Mouse (Mus musculus): ENCODE results near the gene Psmb3. TPM values are rescaled to one million over a fixed set of nuclear protein-coding genes. Genes with fewer than 3 reads are reported as not detected.
A peak's percentile ranks its signal among the peaks of the same experiment; 100 is the strongest.

The Psmb3 gene
- polyA plus RNA-seq, 1 experiment from 2014 or later, result 546 TPM

DNA sequence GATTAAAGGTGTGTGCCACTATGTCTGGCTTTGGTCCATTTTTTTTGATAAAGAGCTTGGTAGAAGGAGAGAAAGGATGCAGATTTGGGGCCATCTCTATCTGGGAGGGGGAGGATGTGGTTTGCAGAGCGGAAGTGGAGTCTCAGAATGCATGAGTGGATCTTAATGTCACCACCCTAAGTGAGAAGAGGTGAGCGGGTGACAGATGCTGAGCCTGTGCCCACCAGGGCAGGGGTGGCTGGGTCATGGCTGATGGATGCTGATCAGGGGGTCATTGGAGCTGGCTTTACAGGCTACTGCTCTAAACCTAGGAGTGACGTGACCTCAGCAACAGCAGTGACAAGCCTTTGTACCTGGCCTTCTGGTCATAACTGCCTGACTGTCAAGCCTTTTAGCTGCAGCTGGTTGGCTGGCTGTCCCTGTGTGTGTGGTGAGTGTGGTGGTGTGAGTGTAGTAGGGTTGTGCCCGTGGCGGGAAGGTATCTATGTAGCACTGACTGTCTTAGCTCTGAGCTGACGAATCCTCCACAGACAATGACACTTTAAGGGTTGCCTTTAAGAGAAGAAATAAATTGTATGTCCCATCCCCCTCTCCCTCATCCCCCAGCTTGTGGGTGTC is 19.0 kb upstream of the Psmb3 start:
- Histone ChIP-seq H3K9ac (ENCODE audit: low read length) (no peak overlapping the region), H3K4me2 (ENCODE audit: low read depth, severe bottlenecking) (no peak overlapping the region), H3K36me3 (ENCODE audit: control insufficient read depth, insufficient read depth, low read length) (peaks cover 10% of the 10 kb centered on the region), H3K27ac (replicated peaks; ENCODE audit: low read depth, low read length) (no peak overlapping the region), H3K4me3 (ENCODE audit: low read depth, low read length) (no peak overlapping the region), H3K4me1 (ENCODE audit: control insufficient read depth, insufficient read depth, low read length) (peaks cover 9% of the 10 kb centered on the region; the same call in 1 of the 2 replicates), H3K27me3 (ENCODE audit: control insufficient read depth, insufficient read depth, low read length) (no peaks in the 10 kb centered on the region), H3K9me3 (ENCODE audit: control insufficient read depth, low read length) (no peaks in the 10 kb centered on the region)
- DNase-seq (ENCODE audit: low spot score) (no peak), ATAC-seq (ENCODE audit: insufficient number of reproducible peaks, low FRiP score, low TSS enrichment, low read depth) (no peak)
- WGBS, result 82% methylated on average over 6 of the region's 6 CpGs

GRCm38 (mm10) chr11:97684766-97685165 is 18.4 kb upstream of the Psmb3 start:
- 44% methylated on average over 7 of the region's 7 CpGs for WGBS
- Histone ChIP-seq H3K4me2 (ENCODE audit: low read depth, severe bottlenecking) (no peak overlapping the region), H3K27ac (replicated peaks; ENCODE audit: low read depth, low read length) (no peak overlapping the region; the same call in 1 of the 2 replicates), H3K4me3 (ENCODE audit: low read depth, low read length) (no peak overlapping the region), H3K36me3 (ENCODE audit: control insufficient read depth, insufficient read depth, low read length) (peaks cover 10% of the 10 kb centered on the region), H3K4me1 (ENCODE audit: control insufficient read depth, insufficient read depth, low read length) (peaks cover 9% of the 10 kb centered on the region; the same call in 1 of the 2 replicates), H3K27me3 (ENCODE audit: control insufficient read depth, insufficient read depth, low read length) (no peaks in the 10 kb centered on the region), H3K9ac (ENCODE audit: low read length) (no peak overlapping the region), H3K9me3 (ENCODE audit: control insufficient read depth, low read length) (no peaks in the 10 kb centered on the region)
- no peak for DNase-seq (ENCODE audit: low spot score)
- no peak for ATAC-seq (ENCODE audit: insufficient number of reproducible peaks, low FRiP score, low TSS enrichment, low read depth)

GRCm38 (mm10) chr11:97685613-97686321 is 17.4 kb upstream of the Psmb3 start, which contains the start of gene Cisd3:
Cisd3 (plus strand) TSS chr11:97685826.
- peak; percentile 67 for ATAC-seq (ENCODE audit: insufficient number of reproducible peaks, low FRiP score, low TSS enrichment, low read depth)
- no peaks in the 10 kb centered on the region for H3K9me3 ChIP-seq (ENCODE audit: control insufficient read depth, low read length)
- peak within 1 kb of the TSS; percentile 27; the same call in 1 of the 2 replicates for H3K9ac ChIP-seq (ENCODE audit: low read length)
- H3K27me3 ChIP-seq (ENCODE audit: control insufficient read depth, insufficient read depth, low read length), result no peaks in the 10 kb centered on the region
- H3K4me2 ChIP-seq (ENCODE audit: low read depth, severe bottlenecking), result peak within 1 kb of the TSS; percentile 78
- H3K4me1 ChIP-seq (ENCODE audit: control insufficient read depth, insufficient read depth, low read length), result peaks cover 9% of the 10 kb centered on the region; the same call in 1 of the 2 replicates
- H3K4me3 ChIP-seq (ENCODE audit: low read depth, low read length), result peak within 1 kb of the TSS; percentile 33
- peak; percentile 81 for DNase-seq (ENCODE audit: low spot score)
- H3K36me3 ChIP-seq (ENCODE audit: control insufficient read depth, insufficient read depth, low read length), result peaks cover 8% of the 10 kb centered on the region
- H3K27ac ChIP-seq (replicated peaks; ENCODE audit: low read depth, low read length), result no peak within 1 kb of the TSS; the same call in 1 of the 2 replicates
- WGBS, result under 1% methylated on average over 43 of the region's 43 CpGs

DNA sequence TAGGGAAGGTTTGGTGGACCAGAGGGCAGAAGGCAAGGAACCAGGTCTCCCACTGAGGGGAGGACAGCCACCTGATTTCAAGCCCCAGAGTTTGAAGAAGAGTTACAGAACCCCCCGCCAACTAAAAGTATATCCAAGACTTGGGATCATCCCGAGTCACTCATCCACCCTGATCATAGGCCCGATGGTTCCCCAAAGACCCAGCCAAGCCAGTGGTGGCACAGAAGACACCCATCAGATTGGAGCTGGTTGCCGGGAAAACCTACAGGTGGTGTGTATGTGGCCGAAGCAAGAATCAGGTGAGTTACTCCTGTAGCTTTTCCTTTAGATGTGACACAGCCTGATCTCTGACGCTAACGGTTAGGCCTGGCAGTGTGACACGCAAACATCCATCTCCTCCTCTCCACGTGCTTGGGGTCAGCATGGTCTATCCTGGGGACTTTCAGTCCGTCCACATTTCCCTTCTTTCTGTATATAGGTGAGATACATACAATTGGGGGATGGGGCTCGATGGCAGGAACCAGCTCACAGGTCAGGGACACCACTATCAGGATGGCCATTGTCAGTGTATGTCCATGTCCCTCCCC is 16.8 kb upstream of the Psmb3 start:
- H3K36me3 ChIP-seq (ENCODE audit: control insufficient read depth, insufficient read depth, low read length), result peaks cover 8% of the 10 kb centered on the region
- H3K4me3 ChIP-seq (ENCODE audit: low read depth, low read length), result no peak overlapping the region
- no peaks in the 10 kb centered on the region for H3K9me3 ChIP-seq (ENCODE audit: control insufficient read depth, low read length)
- H3K4me1 ChIP-seq (ENCODE audit: control insufficient read depth, insufficient read depth, low read length), result peaks cover 9% of the 10 kb centered on the region; the same call in 1 of the 2 replicates
- 66% methylated on average over 11 of the region's 11 CpGs for WGBS
- no peaks in the 10 kb centered on the region for H3K27me3 ChIP-seq (ENCODE audit: control insufficient read depth, insufficient read depth, low read length)
- ATAC-seq (ENCODE audit: insufficient number of reproducible peaks, low FRiP score, low TSS enrichment, low read depth) (no peak), DNase-seq (ENCODE audit: low spot score) (no peak)
- H3K27ac ChIP-seq (replicated peaks; ENCODE audit: low read depth, low read length), result no peak overlapping the region
- peak overlapping the region; percentile 78; the same call in 1 of the 2 replicates for H3K4me2 ChIP-seq (ENCODE audit: low read depth, severe bottlenecking)
- H3K9ac ChIP-seq (ENCODE audit: low read length), result no peak overlapping the region

DNA sequence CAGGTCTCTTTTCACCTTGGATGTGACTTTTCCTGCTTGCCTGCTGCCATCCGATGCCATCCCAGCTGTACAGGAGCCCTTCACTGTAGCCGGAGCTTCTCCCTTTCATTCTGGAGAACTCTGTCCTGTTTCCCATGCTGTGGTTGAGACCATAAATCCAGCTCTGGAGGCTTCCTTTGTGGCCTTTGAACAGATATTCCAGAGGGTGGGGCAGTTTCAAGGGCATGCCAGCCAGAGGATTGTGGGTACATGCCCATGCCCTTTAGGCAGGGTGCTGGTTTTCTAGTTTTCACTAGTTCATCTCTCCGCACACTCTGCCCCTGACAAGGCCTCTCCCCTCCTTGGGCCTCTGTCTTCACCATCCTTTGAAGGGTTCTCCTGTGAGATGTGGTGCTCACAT is 16.1 kb upstream of the Psmb3 start:
- ATAC-seq (ENCODE audit: insufficient number of reproducible peaks, low FRiP score, low TSS enrichment, low read depth) (no peak), DNase-seq (ENCODE audit: low spot score) (no peak)
- Histone ChIP-seq H3K36me3 (ENCODE audit: control insufficient read depth, insufficient read depth, low read length) (peaks cover 13% of the 10 kb centered on the region), H3K27ac (replicated peaks; ENCODE audit: low read depth, low read length) (no peak overlapping the region), H3K9me3 (ENCODE audit: control insufficient read depth, low read length) (no peaks in the 10 kb centered on the region), H3K4me3 (ENCODE audit: low read depth, low read length) (no peak overlapping the region), H3K27me3 (ENCODE audit: control insufficient read depth, insufficient read depth, low read length) (no peaks in the 10 kb centered on the region), H3K9ac (ENCODE audit: low read length) (no peak overlapping the region), H3K4me2 (ENCODE audit: low read depth, severe bottlenecking) (no peak overlapping the region), H3K4me1 (ENCODE audit: control insufficient read depth, insufficient read depth, low read length) (peaks cover 9% of the 10 kb centered on the region; the same call in 1 of the 2 replicates)
- WGBS, result 89% methylated on average over 3 of the region's 3 CpGs

GRCm38 (mm10) chr11:97689861-97690260 is 13.3 kb upstream of the Psmb3 start:
- Histone ChIP-seq H3K4me2 (ENCODE audit: low read depth, severe bottlenecking) (no peak overlapping the region), H3K4me3 (ENCODE audit: low read depth, low read length) (no peak overlapping the region)
- no peak for ATAC-seq (ENCODE audit: insufficient number of reproducible peaks, low FRiP score, low TSS enrichment, low read depth)

DNA sequence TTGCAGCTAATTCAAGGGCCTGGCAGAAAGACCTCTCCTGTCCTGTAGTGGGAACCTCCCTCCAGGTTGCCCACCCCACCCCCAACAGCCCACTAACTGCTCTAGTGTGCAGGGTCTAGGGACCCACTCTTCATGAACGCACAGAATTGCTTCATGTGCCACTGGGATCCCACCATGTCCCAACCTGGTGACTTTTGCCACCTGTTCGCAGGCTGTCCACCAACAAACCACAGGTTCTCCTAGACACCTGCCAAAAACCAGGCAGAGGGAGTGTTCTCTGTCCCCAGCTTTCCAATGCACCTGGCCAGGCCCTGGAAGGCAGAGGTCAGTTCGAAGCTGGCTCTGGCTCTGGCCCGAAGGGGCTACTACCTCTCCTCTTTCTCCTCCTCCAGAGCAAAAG is 8.8 kb upstream of the Psmb3 start:
- 92% methylated on average over 4 of the region's 4 CpGs for whole genome bisulfite sequencing
- no peak overlapping the region for H3K4me3 ChIP-seq (ENCODE audit: low read depth, low read length)
- no peak for DNase-seq (ENCODE audit: low spot score)
- no peaks in the 10 kb centered on the region for H3K27me3 ChIP-seq (ENCODE audit: control insufficient read depth, insufficient read depth, low read length)
- H3K27ac ChIP-seq (replicated peaks; ENCODE audit: low read depth, low read length), result no peak overlapping the region
- H3K4me2 ChIP-seq (ENCODE audit: low read depth, severe bottlenecking), result no peak overlapping the region
- ATAC-seq (ENCODE audit: insufficient number of reproducible peaks, low FRiP score, low TSS enrichment, low read depth), result no peak
- no peaks in the 10 kb centered on the region for H3K9me3 ChIP-seq (ENCODE audit: control insufficient read depth, low read length)
- H3K4me1 ChIP-seq (ENCODE audit: control insufficient read depth, insufficient read depth, low read length), result peaks cover 26% of the 10 kb centered on the region
- H3K9ac ChIP-seq (ENCODE audit: low read length), result no peak overlapping the region
- peaks cover 17% of the 10 kb centered on the region for H3K36me3 ChIP-seq (ENCODE audit: control insufficient read depth, insufficient read depth, low read length)

More at GRCm38 (mm10) chr11:97689861-97690260, 13.3 kb upstream of the Psmb3 start:
- Histone ChIP-seq H3K9me3 (ENCODE audit: control insufficient read depth, low read length) (no peaks in the 10 kb centered on the region), H3K36me3 (ENCODE audit: control insufficient read depth, insufficient read depth, low read length) (peaks cover 14% of the 10 kb centered on the region), H3K4me1 (ENCODE audit: control insufficient read depth, insufficient read depth, low read length) (peaks cover 8% of the 10 kb centered on the region), H3K27me3 (ENCODE audit: control insufficient read depth, insufficient read depth, low read length) (no peaks in the 10 kb centered on the region), H3K27ac (replicated peaks; ENCODE audit: low read depth, low read length) (no peak overlapping the region), H3K9ac (ENCODE audit: low read length) (no peak overlapping the region)
- 37% methylated on average over 10 of the region's 10 CpGs for WGBS
- peak; percentile 89 for DNase-seq (ENCODE audit: low spot score)

DNA sequence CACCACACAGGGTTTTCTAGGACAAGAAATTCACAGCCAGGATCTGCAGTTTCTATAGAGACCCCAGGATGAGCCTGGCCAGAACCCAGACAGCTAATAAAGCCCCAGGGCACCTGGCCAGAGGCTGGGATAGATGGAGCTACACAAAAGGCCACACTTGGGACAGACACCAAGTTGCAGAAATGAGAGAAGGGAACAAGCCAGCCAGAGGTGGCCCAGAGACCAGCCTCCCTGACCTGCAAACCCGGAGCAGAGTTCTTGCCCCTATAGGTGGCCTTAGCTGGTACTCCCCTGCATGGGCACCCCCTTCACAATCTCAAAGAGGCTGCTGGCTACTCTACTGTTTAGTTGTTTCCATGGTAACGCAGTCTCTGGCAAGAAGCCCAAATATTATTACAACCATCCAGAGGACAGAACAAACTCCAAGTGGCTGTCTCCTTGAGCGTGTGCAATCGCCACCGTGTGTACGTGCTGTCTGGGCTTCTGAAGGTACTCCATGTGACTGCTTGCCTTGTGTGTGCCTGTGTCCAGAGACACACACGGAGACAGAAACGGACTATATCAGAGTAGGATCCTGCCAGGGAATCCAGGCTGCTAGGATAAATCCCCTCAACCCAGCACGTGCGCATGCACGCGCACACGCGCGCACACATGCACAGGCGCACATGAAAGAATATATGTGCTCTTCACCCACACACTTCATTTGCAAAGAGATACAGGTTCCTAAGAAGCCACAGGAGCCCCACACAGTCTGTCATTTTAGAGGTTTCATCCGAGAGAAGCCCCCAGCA is 8.1 kb upstream of the Psmb3 start:
- Histone ChIP-seq H3K4me2 (ENCODE audit: low read depth, severe bottlenecking) (no peak overlapping the region), H3K27me3 (ENCODE audit: control insufficient read depth, insufficient read depth, low read length) (no peaks in the 10 kb centered on the region), H3K9me3 (ENCODE audit: control insufficient read depth, low read length) (no peaks in the 10 kb centered on the region), H3K9ac (ENCODE audit: low read length) (peak overlapping the region; percentile 27; the same call in 1 of the 2 replicates), H3K27ac (replicated peaks; ENCODE audit: low read depth, low read length) (peak overlapping the region; percentile 33; the same call in 1 of the 2 replicates), H3K4me1 (ENCODE audit: control insufficient read depth, insufficient read depth, low read length) (peaks cover 26% of the 10 kb centered on the region), H3K4me3 (ENCODE audit: low read depth, low read length) (no peak overlapping the region), H3K36me3 (ENCODE audit: control insufficient read depth, insufficient read depth, low read length) (peaks cover 17% of the 10 kb centered on the region)
- 79% methylated on average over 17 of the region's 17 CpGs for WGBS
- DNase-seq (ENCODE audit: low spot score) (no peak), ATAC-seq (ENCODE audit: insufficient number of reproducible peaks, low FRiP score, low TSS enrichment, low read depth) (no peak)

Measured in limb, embryonic 11.5 days (tissue).